Mouse (Mus musculus) liver, embryonic 13.5 days (tissue): ENCODE measurements around the gene Elp6. TPM values are rescaled to one million over a fixed set of nuclear protein-coding genes. Genes with fewer than 3 reads are reported as not detected.

Experiments
- ATAC-seq: fragments of 200-750 bp; cut with Nextera tagmentation; 2 replicates; pipeline ENCODE4 v1.8.0; 2017; ENCODE audit warnings: low read depth, mild to moderate bottlenecking, moderate number of reproducible peaks, moderate library complexity
- DNase-seq: peaks from one replicate; pipeline ENCODE4 v3.0.0; 2022
- H3K27ac ChIP-seq: fragments of 300-500 bp; sonication (generic); 2 replicates; pipeline ENCODE4 v1.5.1; 2015; ENCODE audit warnings: moderate library complexity, mild to moderate bottlenecking, inconsistent platforms
- H3K27me3 ChIP-seq: fragments of 300-500 bp; sonication (generic); 2 replicates; pipeline ENCODE4 v1.6.1; 2015; ENCODE audit warnings: mild to moderate bottlenecking, inconsistent platforms
- H3K36me3 ChIP-seq: fragments of 300-500 bp; sonication (generic); 2 replicates; pipeline ENCODE4 v1.6.1; 2015; ENCODE audit warnings: mild to moderate bottlenecking, inconsistent platforms
- H3K4me1 ChIP-seq: fragments of 300-500 bp; sonication (generic); replicated peaks from 2 replicates; pipeline ENCODE4 v1.6.1; 2015; ENCODE audit warnings: inconsistent platforms
- H3K4me2 ChIP-seq: fragments of 300-500 bp; sonication (generic); 2 replicates; pipeline ENCODE4 v1.6.1; 2015; ENCODE audit warnings: inconsistent platforms, mild to moderate bottlenecking, moderate library complexity
- H3K4me3 ChIP-seq: fragments of 300-500 bp; sonication (generic); replicated peaks from 2 replicates; pipeline ENCODE4 v1.5.1; 2015; ENCODE audit warnings: mild to moderate bottlenecking, inconsistent platforms
- H3K9ac ChIP-seq: fragments of 300-500 bp; sonication (generic); 2 replicates; pipeline ENCODE4 v1.6.1; 2015; ENCODE audit warnings: mild to moderate bottlenecking, inconsistent platforms
- H3K9me3 ChIP-seq: fragments of 300-500 bp; sonication (generic); replicated peaks from 2 replicates; pipeline ENCODE4 v1.6.1; 2016; ENCODE audit warnings: inconsistent platforms
- WGBS: fragments of 180-500 bp; shearing (Covaris S2); methylation state at CpG from one replicate; pipeline ENCODE4 v1.1.7; 2015; ENCODE audit not compliant: insufficient replicate concordance; 5-methylcytosine and 5-hydroxymethylcytosine counted together
- microRNA-seq: library from miRNA; unstranded; fragments of <30 nt; microRNA quantifications from one replicate; pipeline ENCODE4, GENCODE M21; 2016
- polyA plus RNA-seq: library from polyadenylated mRNA; unstranded; fragments of >200 nt; fragmentation: Nextera tagmentation; extraction: Ambion mirVana; gene quantifications from 2 replicates; pipeline ENCODE4 v1.2.1, GENCODE M21; 2015

The Elp6 gene
- polyA plus RNA-seq, 1 experiment from 2014 or later = 11.3 TPM

GRCm38 (mm10) chr9:110362337-110362736 is 57.4 kb downstream of the Elp6 start:
- Histone ChIP-seq H3K4me1 (peaks cover 10% of the 10 kb centered on the region), H3K9me3 (no peaks in the 10 kb centered on the region), H3K4me3 (no peak overlapping the region), H3K27ac (peak overlapping the region; percentile 35; the same call in 1 of the 2 replicates), H3K36me3 (peaks cover 18% of the 10 kb centered on the region; the same call in 1 of the 2 replicates), H3K27me3 (no peaks in the 10 kb centered on the region), H3K4me2 (no peak overlapping the region), H3K9ac (no peak overlapping the region)
- ATAC-seq (peak; percentile 65), DNase-seq (no peak)
- WGBS = 73% methylated on average over 10 of the region's 10 CpGs

GRCm38 (mm10) chr9:110366746-110367145 is 61.8 kb downstream of the Elp6 start:
- 60% methylated on average over 5 of the region's 5 CpGs for WGBS
- Histone ChIP-seq H3K4me1 (0 out of 2 replicates have a peak, but pooled peaks cover 5% of the 10 kb centered on the region), H3K9ac (no peak overlapping the region), H3K27me3 (no peaks in the 10 kb centered on the region), H3K4me3 (no peak overlapping the region), H3K9me3 (no peaks in the 10 kb centered on the region), H3K27ac (no peak overlapping the region), H3K4me2 (no peak overlapping the region), H3K36me3 (peaks cover 22% of the 10 kb centered on the region; the same call in 1 of the 2 replicates)
- DNase-seq (no peak), ATAC-seq (no peak)

DNA sequence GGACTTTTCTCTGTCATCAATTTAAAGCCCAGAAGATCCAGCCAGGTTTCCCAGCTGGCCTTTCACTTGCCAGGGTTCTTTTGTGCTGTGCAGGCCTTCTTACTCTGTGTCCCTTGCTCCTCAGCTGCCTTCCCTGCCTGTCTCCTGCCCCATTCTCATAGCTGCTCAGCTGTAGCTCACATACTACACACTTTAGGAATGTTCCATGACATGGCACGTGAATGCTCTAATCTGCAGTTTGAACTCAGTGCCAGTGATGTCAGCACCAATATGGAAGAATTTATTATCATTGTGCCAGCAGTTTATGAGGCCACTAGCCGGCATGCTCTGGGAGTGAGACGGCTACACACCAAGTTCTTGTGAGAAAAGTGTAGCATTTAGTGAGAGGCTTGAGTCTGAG is 64.9 kb downstream of the Elp6 start:
- Histone ChIP-seq H3K36me3 (peaks cover 30% of the 10 kb centered on the region), H3K27ac (no peak overlapping the region), H3K4me3 (no peak overlapping the region), H3K9ac (no peak overlapping the region), H3K9me3 (no peaks in the 10 kb centered on the region), H3K4me1 (0 out of 2 replicates have a peak, but pooled peaks cover 5% of the 10 kb centered on the region), H3K27me3 (no peaks in the 10 kb centered on the region), H3K4me2 (no peak overlapping the region)
- WGBS = 83% methylated on average over 3 of the region's 3 CpGs
- no peak for ATAC-seq
- no peak for DNase-seq

Small RNA genes within 50 kb of the gene (microRNA-seq; reads per million reads assigned to microRNA genes)
- 285 reads per million, percentile 63 among the genes with 10 or more reads in this experiment for gene Mir6236

Other genes starting within 250 kb of the Elp6 start
- gene Smarcc1, start 187.5 kb upstream of the Elp6 start, polyA plus RNA-seq = 43.4 and 54.5 TPM in 2 replicates
- gene Dhx30, start 187.3 kb upstream of the Elp6 start, polyA plus RNA-seq = 40.3 and 49.1 TPM in 2 replicates
- 0.20 and 0.27 TPM in 2 replicates for gene Cspg5, start 61.4 kb upstream of the Elp6 start, polyA plus RNA-seq
- gene Scap, start 28.1 kb downstream of the Elp6 start, polyA plus RNA-seq = 20.6 and 23.2 TPM in 2 replicates
- 3.2 TPM in 2 replicates for gene Ptpn23, start 103.0 kb downstream of the Elp6 start, polyA plus RNA-seq
- 46.6 and 49.4 TPM in 2 replicates for gene Ngp, start 114.6 kb downstream of the Elp6 start, polyA plus RNA-seq
- gene Klhl18, start 171.5 kb downstream of the Elp6 start, polyA plus RNA-seq = 1.9 and 2.7 TPM in 2 replicates
- 0.23 and 0.27 TPM in 2 replicates for gene Kif9, start 171.8 kb downstream of the Elp6 start, polyA plus RNA-seq
- gene Setd2, start 227.4 kb downstream of the Elp6 start, polyA plus RNA-seq = 11.4 and 13.4 TPM in 2 replicates